Mouse (Mus musculus) ES-E14 (cell line): ENCODE results near the gene Eif5a.

ENCODE experiments used
- CHD2 ChIP-seq: IDR thresholded peaks from 2 replicates; pipeline ENCODE4 v1.6.1; 2014; ENCODE audit warnings: mild to moderate bottlenecking, low read depth, low read length, inconsistent platforms
- MAFK ChIP-seq: IDR thresholded peaks from 2 replicates; pipeline ENCODE4 v1.6.1; 2014; ENCODE audit warnings: mild to moderate bottlenecking, low read depth, low read length, inconsistent platforms; ENCODE audit not compliant: insufficient read depth
- ZC3H11A ChIP-seq: IDR thresholded peaks from 2 replicates; pipeline ENCODE4 v1.6.1; 2012; ENCODE audit warnings: low read depth, mild to moderate bottlenecking, inconsistent platforms, low read length, borderline replicate concordance

GRCm38 (mm10) chr11:69922796-69923195, 1.0 kb upstream of the Eif5a start:
- TF ChIP-seq ZC3H11A (no peak), CHD2 (no peak), MAFK (no peak; the same call in 1 of the 2 replicates)
